Mouse (Mus musculus): ENCODE results near the gene Tut1. TPM values are rescaled to one million over a fixed set of nuclear protein-coding genes. Genes with fewer than 3 reads are reported as not detected.

Gene Tut1
- polyA plus RNA-seq, 1 experiment from 2014 or later = 32.8 TPM

GRCm38 (mm10) chr19:8929224-8930088 is 24.2 kb upstream of the Tut1 start, which contains the start of the genes Rom1 and Eml3:
Rom1 (minus strand) TSS chr19:8929356.
Eml3 (plus strand) TSS chr19:8929552.
- DNase-seq (ENCODE audit: low spot score) = peak; percentile 94
- peak within 1 kb of the TSS; percentile 82 for H3K4me3 ChIP-seq
- no peaks in the 10 kb centered on the region for H3K27me3 ChIP-seq (ENCODE audit: insufficient read depth, poor library complexity, severe bottlenecking)
- WGBS = under 1% methylated on average over 73 of the region's 74 CpGs
- no peaks in the 10 kb centered on the region for H3K9me3 ChIP-seq
- peak within 1 kb of the TSS; percentile 92 for H3K27ac ChIP-seq
- peaks cover 18% of the 10 kb centered on the region for H3K4me1 ChIP-seq
- H3K36me3 ChIP-seq = peaks cover 53% of the 10 kb centered on the region

DNA sequence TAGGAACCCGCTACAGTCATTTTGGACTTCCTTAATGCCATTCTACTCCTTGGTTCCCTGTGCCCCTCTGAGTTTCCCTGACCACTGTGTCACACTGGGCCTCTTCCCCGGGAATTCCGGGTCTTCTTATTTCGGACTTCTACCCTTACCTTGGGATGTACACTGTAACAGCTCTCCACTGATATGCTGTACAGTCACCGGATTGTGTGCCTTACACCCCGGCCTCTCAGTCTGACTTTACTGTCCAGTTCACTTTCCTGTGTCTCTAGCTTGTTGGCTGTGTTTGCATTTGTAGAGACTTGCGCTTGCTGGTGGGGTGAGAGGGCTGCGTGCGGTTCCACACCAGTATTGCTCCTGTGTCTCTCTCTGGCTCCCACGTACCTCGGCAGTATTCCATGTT is 23.5 kb upstream of the Tut1 start:
- Histone ChIP-seq H3K4me1 (peaks cover 18% of the 10 kb centered on the region), H3K27ac (peak overlapping the region; percentile 92), H3K9me3 (no peaks in the 10 kb centered on the region), H3K36me3 (peaks cover 60% of the 10 kb centered on the region), H3K4me3 (peak overlapping the region; percentile 82), H3K27me3 (ENCODE audit: insufficient read depth, poor library complexity, severe bottlenecking) (no peaks in the 10 kb centered on the region)
- no peak for DNase-seq (ENCODE audit: low spot score)
- WGBS = 11% methylated on average over 11 of the region's 11 CpGs

GRCm38 (mm10) chr19:8930771-8931170 is 22.9 kb upstream of the Tut1 start:
- Histone ChIP-seq H3K27me3 (ENCODE audit: insufficient read depth, poor library complexity, severe bottlenecking) (no peaks in the 10 kb centered on the region), H3K4me1 (peaks cover 18% of the 10 kb centered on the region), H3K9me3 (no peaks in the 10 kb centered on the region), H3K27ac (peak overlapping the region; percentile 92; the same call in 1 of the 2 replicates), H3K4me3 (peak overlapping the region; percentile 82), H3K36me3 (peaks cover 60% of the 10 kb centered on the region)
- DNase-seq (ENCODE audit: low spot score) = no peak
- WGBS = 85% methylated on average over 7 of the region's 7 CpGs

DNA sequence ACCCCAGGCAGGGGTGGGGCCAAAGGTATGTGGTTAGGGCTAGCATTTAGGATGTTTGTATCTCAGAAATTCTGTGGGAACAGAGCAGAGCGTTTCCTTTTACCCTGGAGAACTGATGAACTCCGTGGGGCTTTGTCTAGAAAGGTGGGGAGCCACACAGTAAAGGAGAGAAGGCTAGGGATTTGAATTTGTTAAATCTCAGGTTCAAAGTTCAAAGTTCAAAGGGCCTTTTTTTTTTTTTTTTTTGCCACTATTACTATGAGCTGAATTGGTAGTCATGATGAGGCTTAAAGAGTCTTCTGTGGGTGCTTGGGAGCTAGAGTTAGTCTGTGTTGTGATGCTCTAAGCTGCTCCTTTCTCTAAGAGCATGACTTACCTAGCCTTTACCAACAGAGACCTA is 16.9 kb upstream of the Tut1 start:
- no peak overlapping the region for H3K4me3 ChIP-seq
- DNase-seq (ENCODE audit: low spot score) = no peak
- H3K4me1 ChIP-seq = peaks cover 13% of the 10 kb centered on the region
- no peak overlapping the region for H3K27ac ChIP-seq
- H3K9me3 ChIP-seq = no peaks in the 10 kb centered on the region
- WGBS = 90% methylated on average over 2 of the region's 2 CpGs
- peaks cover 64% of the 10 kb centered on the region for H3K36me3 ChIP-seq
- H3K27me3 ChIP-seq (ENCODE audit: insufficient read depth, poor library complexity, severe bottlenecking) = no peaks in the 10 kb centered on the region

DNA sequence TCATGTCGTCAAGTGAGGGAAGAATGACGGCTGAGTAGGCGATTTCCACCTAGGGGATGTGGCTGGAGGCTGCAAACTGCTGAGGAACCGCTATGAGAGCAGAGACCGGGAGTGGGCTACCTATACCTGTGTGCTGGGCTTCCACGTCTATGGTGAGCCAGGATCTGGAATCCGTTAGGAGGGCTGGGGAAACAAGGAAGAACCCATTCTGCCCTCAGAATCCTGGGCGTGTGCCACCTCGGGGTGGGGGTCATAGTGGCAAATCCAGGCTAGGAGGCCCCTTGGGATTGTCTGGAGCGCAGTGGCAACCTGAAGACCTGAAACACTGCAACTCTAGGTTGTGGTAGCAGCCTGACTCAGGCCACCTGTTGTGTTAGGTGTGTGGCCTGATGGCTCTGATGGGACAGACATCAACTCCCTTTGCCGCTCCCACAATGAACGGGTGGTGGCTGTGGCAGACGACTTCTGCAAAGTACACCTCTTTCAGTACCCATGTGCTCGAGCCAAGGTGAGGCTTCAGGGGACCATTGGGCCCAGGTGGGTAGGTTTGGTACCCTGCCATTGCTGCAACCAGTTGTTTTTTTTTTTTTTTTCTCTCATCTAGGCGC is 13.0 kb upstream of the Tut1 start:
- H3K36me3 ChIP-seq = peaks cover 54% of the 10 kb centered on the region
- no peak overlapping the region for H3K4me3 ChIP-seq
- peaks cover 26% of the 10 kb centered on the region for H3K4me1 ChIP-seq
- H3K27me3 ChIP-seq (ENCODE audit: insufficient read depth, poor library complexity, severe bottlenecking) = no peaks in the 10 kb centered on the region
- H3K27ac ChIP-seq = no peak overlapping the region
- 85% methylated on average over 15 of the region's 15 CpGs for WGBS
- peak; percentile 73 for DNase-seq (ENCODE audit: low spot score)
- H3K9me3 ChIP-seq = no peaks in the 10 kb centered on the region

DNA sequence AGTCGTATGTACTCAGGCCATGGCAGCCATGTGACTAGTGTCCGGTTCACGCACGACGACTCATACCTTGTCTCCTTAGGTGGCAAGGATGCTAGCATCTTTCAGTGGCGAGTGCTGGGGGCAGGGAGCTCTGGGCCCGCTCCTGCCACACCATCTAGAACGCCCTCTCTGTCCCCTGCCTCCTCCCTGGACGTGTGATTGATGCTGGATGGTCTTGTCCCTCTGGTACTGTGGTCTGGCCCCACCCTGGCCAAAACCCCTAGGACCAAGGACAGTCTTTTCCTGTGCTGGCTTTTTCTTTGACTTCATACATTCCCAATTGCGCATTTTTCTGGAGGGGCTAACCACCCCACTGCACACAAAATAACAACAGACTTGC is 12.5 kb upstream of the Tut1 start:
- peak; percentile 76 for DNase-seq (ENCODE audit: low spot score)
- Histone ChIP-seq H3K4me3 (peak overlapping the region; percentile 98), H3K27me3 (ENCODE audit: insufficient read depth, poor library complexity, severe bottlenecking) (no peaks in the 10 kb centered on the region), H3K27ac (peak overlapping the region; percentile 99), H3K4me1 (peaks cover 26% of the 10 kb centered on the region), H3K36me3 (peaks cover 54% of the 10 kb centered on the region), H3K9me3 (no peaks in the 10 kb centered on the region)
- 41% methylated on average over 10 of the region's 10 CpGs for WGBS

DNA sequence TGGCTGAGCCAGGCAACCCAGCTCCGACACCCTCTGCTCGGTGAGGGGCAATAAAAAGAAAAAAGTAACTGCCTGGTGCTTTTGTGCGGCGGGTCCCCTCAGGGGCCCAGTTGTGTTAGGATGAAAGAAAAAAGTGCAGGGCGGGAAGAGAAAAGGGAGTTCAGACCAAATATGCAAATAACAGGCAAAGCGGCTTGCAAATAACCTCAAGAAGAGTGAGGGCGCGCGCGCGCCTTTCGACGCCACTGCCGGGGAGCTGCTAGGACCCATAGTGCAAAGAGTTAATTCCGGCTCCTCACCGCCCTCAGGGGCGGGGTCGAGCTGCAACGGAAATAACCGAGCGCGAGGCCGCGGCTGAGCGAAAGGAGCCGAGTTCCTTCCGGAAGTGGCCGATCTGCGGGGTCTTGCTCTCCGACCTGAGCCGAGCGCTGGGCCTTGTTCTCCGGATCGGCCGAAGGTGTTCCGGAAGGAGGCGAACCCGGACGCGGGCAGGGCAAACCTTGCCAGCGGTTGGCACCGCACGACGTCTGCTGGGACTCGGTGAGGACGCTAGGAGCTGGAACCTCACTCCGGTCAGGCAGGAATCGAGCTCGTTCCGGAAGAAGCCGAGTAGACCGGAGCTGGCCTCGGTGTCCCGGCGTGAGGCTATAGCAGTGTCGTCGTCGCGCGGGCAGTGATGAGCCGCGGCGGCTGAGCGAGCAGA is 12.0 kb upstream of the Tut1 start, which contains the start of gene Mta2:
Mta2 (plus strand) TSS at position 361 of the 703 bp plus-strand sequence.
- WGBS = under 1% methylated on average over 64 of the region's 64 CpGs

DNA sequence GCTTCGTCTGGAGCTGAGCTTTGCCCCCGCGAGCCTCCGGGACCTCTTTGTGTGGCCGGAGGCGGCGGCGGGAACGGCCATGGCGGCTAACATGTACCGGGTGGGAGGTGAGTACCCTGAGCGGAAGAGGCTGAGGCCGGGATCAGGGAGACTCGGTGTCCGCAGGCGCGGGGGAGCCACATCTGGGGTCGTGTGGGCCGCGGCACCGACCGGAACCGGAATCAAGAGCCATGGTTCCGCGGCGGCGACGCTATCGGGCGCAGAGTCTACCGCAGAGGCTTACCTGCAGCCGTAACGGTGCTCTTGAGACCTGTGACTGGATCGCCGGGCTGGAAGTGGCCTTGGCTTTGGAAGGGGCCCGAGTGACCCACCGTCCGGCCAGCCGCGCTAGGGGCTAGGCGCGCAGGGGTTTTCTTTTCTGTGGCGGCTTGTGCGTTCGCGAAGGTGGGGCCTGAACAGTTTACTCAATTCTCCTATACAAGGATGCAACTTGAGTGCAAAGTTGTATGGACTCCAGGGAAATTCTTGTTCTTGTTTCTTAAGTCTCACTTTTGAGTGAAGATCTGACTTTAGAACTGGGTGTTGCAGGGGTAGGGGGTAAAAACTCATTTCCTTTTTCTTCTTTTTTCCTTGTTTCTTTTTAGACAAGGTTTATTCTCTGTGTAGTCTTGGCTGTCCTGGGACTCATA is 11.2 kb upstream of the Tut1 start:
- H3K4me1 ChIP-seq = peaks cover 26% of the 10 kb centered on the region
- peak overlapping the region; percentile 98 for H3K4me3 ChIP-seq
- peaks cover 53% of the 10 kb centered on the region for H3K36me3 ChIP-seq
- DNase-seq (ENCODE audit: low spot score) = no peak
- no peaks in the 10 kb centered on the region for H3K27me3 ChIP-seq (ENCODE audit: insufficient read depth, poor library complexity, severe bottlenecking)
- H3K9me3 ChIP-seq = no peaks in the 10 kb centered on the region
- H3K27ac ChIP-seq = peak overlapping the region; percentile 99
- under 1% methylated on average over 46 of the region's 46 CpGs for WGBS

More for the DNA sequence above, 12.0 kb upstream of the Tut1 start, which contains the start of gene Mta2:
- Histone ChIP-seq H3K4me3 (peak within 1 kb of the TSS; percentile 98), H3K36me3 (peaks cover 54% of the 10 kb centered on the region), H3K27ac (peak within 1 kb of the TSS; percentile 99), H3K4me1 (peaks cover 26% of the 10 kb centered on the region), H3K27me3 (ENCODE audit: insufficient read depth, poor library complexity, severe bottlenecking) (no peaks in the 10 kb centered on the region), H3K9me3 (no peaks in the 10 kb centered on the region)
- peak; percentile 99 for DNase-seq (ENCODE audit: low spot score)

DNA sequence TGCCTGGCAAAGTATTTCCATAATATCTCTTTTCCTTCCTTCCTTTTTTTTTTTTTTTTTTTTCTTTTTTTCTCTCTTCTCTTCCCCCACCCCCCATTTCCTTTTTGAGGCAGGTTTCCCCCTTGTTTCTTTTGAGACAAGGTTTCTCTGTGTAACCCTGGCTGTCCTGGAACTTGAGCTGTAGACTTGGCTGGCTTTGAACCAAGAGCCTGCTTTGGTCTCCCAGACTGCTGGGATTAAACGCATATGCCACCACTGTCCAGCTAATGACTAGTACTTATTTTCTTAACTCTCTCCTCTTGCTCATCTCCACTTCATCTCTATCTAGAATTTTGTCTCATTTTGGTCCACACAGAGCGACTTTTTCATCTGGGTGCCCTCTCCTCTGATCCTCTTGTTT is 10.6 kb upstream of the Tut1 start:
- 66% methylated on average over 2 of the region's 2 CpGs for WGBS
- Histone ChIP-seq H3K27ac (peak overlapping the region; percentile 99; the same call in 1 of the 2 replicates), H3K4me1 (peaks cover 26% of the 10 kb centered on the region), H3K9me3 (no peaks in the 10 kb centered on the region), H3K4me3 (peak overlapping the region; percentile 98), H3K36me3 (peaks cover 54% of the 10 kb centered on the region), H3K27me3 (ENCODE audit: insufficient read depth, poor library complexity, severe bottlenecking) (no peaks in the 10 kb centered on the region)
- DNase-seq (ENCODE audit: low spot score) = no peak

- Histone ChIP-seq H3K4me3 (peak overlapping the region; percentile 98), H3K4me1 (peaks cover 26% of the 10 kb centered on the region), H3K27ac (peak overlapping the region; percentile 62), H3K27me3 (ENCODE audit: insufficient read depth, poor library complexity, severe bottlenecking) (no peaks in the 10 kb centered on the region), H3K9me3 (no peaks in the 10 kb centered on the region), H3K36me3 (peaks cover 56% of the 10 kb centered on the region)
- 57% methylated on average over 5 of the region's 5 CpGs for WGBS
- DNase-seq (ENCODE audit: low spot score) = no peak
Measured at GRCm38 (mm10) chr19:8944062-8944461, 9.6 kb upstream of the Tut1 start.

- WGBS = 46% methylated on average over 5 of the region's 5 CpGs
- no peak for DNase-seq (ENCODE audit: low spot score)
- H3K36me3 ChIP-seq = peaks cover 59% of the 10 kb centered on the region
- no peaks in the 10 kb centered on the region for H3K27me3 ChIP-seq (ENCODE audit: insufficient read depth, poor library complexity, severe bottlenecking)
- peaks cover 26% of the 10 kb centered on the region for H3K4me1 ChIP-seq
- H3K9me3 ChIP-seq = no peaks in the 10 kb centered on the region
- H3K4me3 ChIP-seq = peak overlapping the region; percentile 19; the same call in 1 of the 2 replicates
- H3K27ac ChIP-seq = no peak overlapping the region
Measured at GRCm38 (mm10) chr19:8944750-8945149, 8.9 kb upstream of the Tut1 start.

- no peaks in the 10 kb centered on the region for H3K9me3 ChIP-seq
- H3K27ac ChIP-seq = no peak overlapping the region
- H3K4me3 ChIP-seq = peak overlapping the region; percentile 19; the same call in 1 of the 2 replicates
- 86% methylated on average over 6 of the region's 6 CpGs for WGBS
- peaks cover 26% of the 10 kb centered on the region for H3K4me1 ChIP-seq
- no peak for DNase-seq (ENCODE audit: low spot score)
- H3K36me3 ChIP-seq = peaks cover 63% of the 10 kb centered on the region
- H3K27me3 ChIP-seq (ENCODE audit: insufficient read depth, poor library complexity, severe bottlenecking) = no peaks in the 10 kb centered on the region
Measured at GRCm38 (mm10) chr19:8945251-8945650, 8.4 kb upstream of the Tut1 start.
